Mouse (Mus musculus): ENCODE measurements around the gene Apobec1. TPM values are rescaled to one million over a fixed set of nuclear protein-coding genes. Genes with fewer than 3 reads are reported as not detected.

Apobec1 gene
- total RNA-seq (2023) = 69.3 to 92.7 TPM (median 75.8 TPM) in 4 replicates

GRCm38 (mm10) chr6:122602242-122602991 lies at the start of gene Apobec1:
TSS of gene Apobec1 (minus strand) at chr6:122602444.

DNA sequence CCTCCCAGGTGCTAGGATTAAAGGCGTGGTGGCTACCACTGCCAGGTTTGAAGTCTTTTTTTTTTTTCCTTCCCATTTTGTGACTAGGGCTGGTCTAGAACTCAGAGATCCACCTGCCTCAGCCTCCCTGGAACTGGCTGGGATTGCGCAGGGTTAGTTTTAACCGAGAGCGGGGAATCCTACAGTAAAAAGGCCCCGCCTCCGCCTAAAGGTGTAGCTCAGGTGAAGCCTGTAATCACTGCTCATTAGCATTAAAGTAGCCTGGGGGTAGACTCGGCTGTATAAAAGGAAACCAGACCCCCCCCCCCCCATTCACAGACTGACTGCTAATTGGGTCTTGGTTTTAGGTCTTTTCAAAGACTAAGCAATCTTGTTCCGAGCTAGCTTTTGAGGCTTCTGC lies 23.9 kb upstream of the Apobec1 start, which contains the start of gene Dppa3:
Dppa3 (plus strand) TSS at position 301 of the 400 bp plus-strand sequence.

GRCm38 (mm10) chr6:122609771-122610170 lies 7.5 kb upstream of the Apobec1 start, which contains the start of gene Gdf3:
TSS of gene Gdf3 (minus strand) at chr6:122610087.

DNA sequence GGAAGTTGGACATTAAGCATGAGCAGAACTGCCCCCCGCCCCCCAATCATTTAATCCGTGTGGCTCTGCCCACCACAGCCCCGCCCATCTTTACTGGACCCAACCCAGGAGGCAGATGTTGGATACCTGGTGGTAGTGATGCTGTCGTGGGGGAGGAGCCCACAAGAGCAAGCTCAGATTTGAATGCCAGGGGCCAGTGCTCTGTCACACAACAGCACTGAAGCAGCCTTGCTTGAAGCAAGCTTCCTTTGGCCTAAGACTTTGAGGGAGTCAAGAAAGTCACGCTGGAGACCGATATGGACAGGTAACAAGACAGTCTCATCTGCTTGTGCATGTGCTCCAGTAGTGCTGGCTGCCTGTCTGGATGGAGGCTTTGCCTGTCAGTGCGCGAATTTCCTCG lies 48.6 kb downstream of the Apobec1 start, which contains the start of gene Aicda:
Aicda (plus strand) TSS at position 196 of the 400 bp plus-strand sequence.

Other genes with a start within 250 kb of the Apobec1 start
- gene Rimklb, start 103.7 kb downstream of the Apobec1 start, total RNA-seq (2023) = not detected in 4 replicates
- gene Mfap5, start 96.6 kb downstream of the Apobec1 start, total RNA-seq (2023) = not detected in 4 replicates
- gene Aicda, start 48.6 kb downstream of the Apobec1 start, total RNA-seq (2023) = 0.22 to 1.0 TPM (median 0.68 TPM) in 4 replicates
- not detected in 4 replicates for gene Gdf3, start 7.6 kb upstream of the Apobec1 start, total RNA-seq (2023)
- gene Dppa3, start 24.0 kb upstream of the Apobec1 start, total RNA-seq (2023) = not detected in 4 replicates
- not detected in 4 replicates for gene Nanog, start 105.0 kb upstream of the Apobec1 start, total RNA-seq (2023)
- gene Slc2a3, start 199.2 kb upstream of the Apobec1 start, total RNA-seq (2023) = 45.2 to 48.3 TPM (median 46.5 TPM) in 4 replicates
- gene Foxj2, start 217.5 kb upstream of the Apobec1 start, total RNA-seq (2023) = 53.6 to 58.7 TPM (median 57.0 TPM) in 4 replicates

Measured in B cell, adult 62 days (primary cell).